Mouse (Mus musculus) forebrain, embryonic 14.5 days (tissue): ENCODE data around the gene Als2cr12. TPM values are rescaled to one million over a fixed set of nuclear protein-coding genes. Genes with fewer than 3 reads are reported as not detected.
"Not testable (repeated sequence)": the region's sequence is repeated elsewhere in the genome, so short reads cannot be mapped to it uniquely, and the experiment has no call there.

ENCODE experiments used
- ATAC-seq: fragments of 200-750 bp; cut with Nextera tagmentation; 2 replicates; pipeline ENCODE4 v1.8.0; 2017; ENCODE audit warnings: mild to moderate bottlenecking, moderate library complexity
- DNase-seq: peaks from one replicate; pipeline ENCODE4 v3.0.0-alpha.2; 2015; ENCODE audit warnings: low spot score
- H3K27ac ChIP-seq: fragments of 300-500 bp; sonication (generic); 2 replicates; pipeline ENCODE4 v1.5.1; 2014; ENCODE audit warnings: low read depth, mild to moderate bottlenecking, control low read depth, low read length, moderate library complexity
- H3K27me3 ChIP-seq: fragments of 300-500 bp; sonication (generic); replicated peaks from 2 replicates; pipeline ENCODE4 v1.6.1; 2014; ENCODE audit warnings: low read length, control low read depth, mixed read lengths; ENCODE audit not compliant: control insufficient read depth, insufficient read depth
- H3K36me3 ChIP-seq: fragments of 300-500 bp; sonication (generic); 2 replicates; pipeline ENCODE4 v1.6.1; 2014; ENCODE audit warnings: low read length, control low read depth; ENCODE audit not compliant: control insufficient read depth, insufficient read depth
- H3K4me1 ChIP-seq: fragments of 300-500 bp; sonication (generic); 2 replicates; pipeline ENCODE4 v1.6.1; 2014; ENCODE audit warnings: antibody characterized with exemption, low read length, control low read depth; ENCODE audit not compliant: control insufficient read depth, insufficient read depth
- H3K4me2 ChIP-seq: fragments of 300-500 bp; sonication (generic); 2 replicates; pipeline ENCODE4 v1.6.1; 2014; ENCODE audit warnings: mild to moderate bottlenecking, control low read depth, low read length
- H3K4me3 ChIP-seq: fragments of 300-500 bp; sonication (generic); 2 replicates; pipeline ENCODE4 v1.5.1; 2014; ENCODE audit warnings: low read depth, low read length, control low read depth
- H3K9ac ChIP-seq: fragments of 300-500 bp; sonication (generic); 2 replicates; pipeline ENCODE4 v1.6.1; 2014; ENCODE audit warnings: mild to moderate bottlenecking, low read length, control low read depth, moderate library complexity
- H3K9me3 ChIP-seq: fragments of 300-500 bp; sonication (generic); replicated peaks from 2 replicates; pipeline ENCODE4 v1.6.1; 2016; ENCODE audit warnings: low read length, control low read depth, mixed read lengths; ENCODE audit not compliant: control insufficient read depth
- WGBS: fragments of 180-500 bp; shearing (Covaris S2); extraction: QIAGEN DNeasy Blood & Tissue Kit; methylation state at CpG from one replicate; pipeline ENCODE4 v1.1.7; 2014; 5-methylcytosine and 5-hydroxymethylcytosine counted together
- polyA plus RNA-seq: library from polyadenylated mRNA; unstranded; fragments of >200 nt; fragmentation: Nextera tagmentation; extraction: Ambion mirVana; gene quantifications from 2 replicates; pipeline ENCODE4 v1.2.1, GENCODE M21; 2014

Als2cr12 gene
- polyA plus RNA-seq, 1 experiment from 2014 or later: not detected

DNA sequence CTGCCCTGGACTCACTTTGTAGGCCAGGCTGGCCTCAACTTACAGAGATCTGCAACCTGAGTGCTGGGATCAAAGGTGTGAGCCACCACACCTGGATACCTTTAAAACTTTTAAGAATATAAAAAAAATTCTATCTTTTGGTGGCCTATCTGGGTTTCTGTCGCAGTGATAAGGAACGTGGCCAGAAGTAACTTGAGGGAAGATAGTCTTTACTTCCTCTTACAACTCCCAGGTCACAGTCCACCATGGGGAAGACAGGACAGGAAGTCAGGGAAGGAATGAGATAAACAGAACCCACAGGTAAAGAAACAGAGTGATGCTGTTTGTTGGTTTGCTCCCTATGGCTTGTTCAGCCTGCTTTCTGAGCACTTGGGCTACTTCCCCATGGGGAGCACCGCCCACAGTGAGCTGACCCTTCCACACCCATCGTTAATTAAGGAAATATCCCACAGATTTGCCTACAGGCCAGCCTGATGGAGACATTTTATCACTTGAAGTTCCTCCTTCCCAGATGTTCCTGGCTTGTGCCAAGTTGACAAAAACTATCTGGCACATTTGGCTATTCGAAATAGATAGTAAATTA lies 4.9 kb upstream of the Als2cr12 start:
- not testable (repeated sequence) for H3K9ac ChIP-seq, H3K4me1 ChIP-seq, DNase-seq, H3K27ac ChIP-seq, H3K27me3 ChIP-seq, H3K4me3 ChIP-seq, H3K9me3 ChIP-seq, H3K36me3 ChIP-seq, ATAC-seq, H3K4me2 ChIP-seq
- WGBS: 78% methylated on average over 4 of the region's 5 CpGs

- no peak overlapping the region for H3K27ac ChIP-seq
- no peaks in the 10 kb centered on the region for H3K36me3 ChIP-seq
- no peak overlapping the region for H3K4me3 ChIP-seq
- 71% methylated on average over 3 of the region's 3 CpGs for WGBS
- ATAC-seq (no peak), DNase-seq (no peak)
- H3K9ac ChIP-seq: no peak overlapping the region
- H3K4me1 ChIP-seq: no peaks in the 10 kb centered on the region
- no peak overlapping the region for H3K4me2 ChIP-seq
- H3K9me3 ChIP-seq: no peaks in the 10 kb centered on the region
- H3K27me3 ChIP-seq: no peaks in the 10 kb centered on the region
Measured at GRCm38 (mm10) chr1:58699988-58700387, 4.2 kb upstream of the Als2cr12 start.

- no peak for ATAC-seq
- no peaks in the 10 kb centered on the region for H3K27me3 ChIP-seq
- 81% methylated on average over 4 of the region's 4 CpGs for WGBS
Measured at GRCm38 (mm10) chr1:58698781-58699180, 3.0 kb upstream of the Als2cr12 start.

GRCm38 (mm10) chr1:58697607-58698006 lies 1.8 kb upstream of the Als2cr12 start:
- not testable (repeated sequence) for H3K4me1 ChIP-seq, H3K36me3 ChIP-seq, H3K9me3 ChIP-seq, H3K27me3 ChIP-seq, H3K4me3 ChIP-seq, H3K27ac ChIP-seq, H3K4me2 ChIP-seq, ATAC-seq, H3K9ac ChIP-seq
- DNase-seq: peak; percentile 15
- WGBS: 58% methylated on average over 1 of the region's 1 CpGs

More at GRCm38 (mm10) chr1:58698781-58699180, 3.0 kb upstream of the Als2cr12 start:
- Histone ChIP-seq H3K4me2 (no peak overlapping the region), H3K4me3 (no peak overlapping the region), H3K27ac (no peak overlapping the region), H3K4me1 (no peaks in the 10 kb centered on the region), H3K9ac (no peak overlapping the region), H3K9me3 (no peaks in the 10 kb centered on the region), H3K36me3 (no peaks in the 10 kb centered on the region)
- no peak for DNase-seq

GRCm38 (mm10) chr1:58693696-58694095 lies 2.1 kb downstream of the Als2cr12 start:
- no peaks in the 10 kb centered on the region for H3K4me1 ChIP-seq
- ATAC-seq (no peak), DNase-seq (no peak)
- H3K9me3 ChIP-seq: no peaks in the 10 kb centered on the region
- no peak overlapping the region for H3K9ac ChIP-seq
- H3K27me3 ChIP-seq: no peaks in the 10 kb centered on the region
- H3K4me2 ChIP-seq: no peak overlapping the region
- no peak overlapping the region for H3K27ac ChIP-seq
- WGBS: 75% methylated on average over 1 of the region's 1 CpGs
- H3K36me3 ChIP-seq: no peaks in the 10 kb centered on the region
- no peak overlapping the region for H3K4me3 ChIP-seq

DNA sequence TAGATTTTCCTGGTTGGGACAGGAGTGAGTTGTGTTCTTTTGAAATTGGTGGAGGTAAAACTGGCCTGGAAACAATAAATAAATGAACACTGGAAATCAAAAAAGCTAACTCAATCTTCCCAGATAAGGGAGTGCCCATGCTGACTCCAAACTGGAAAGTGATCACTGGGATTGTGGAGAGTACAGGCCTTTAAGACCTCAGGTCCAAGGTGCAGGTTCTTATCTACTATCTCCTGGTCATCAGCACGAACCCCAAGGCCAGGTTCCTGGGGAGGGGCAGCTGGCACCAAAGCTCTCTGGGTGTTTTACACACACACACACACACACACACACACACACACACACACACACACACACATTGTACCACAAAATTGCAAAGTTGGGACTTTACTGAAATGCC lies 4.1 kb downstream of the Als2cr12 start:
- not testable (repeated sequence) for H3K9me3 ChIP-seq, H3K4me1 ChIP-seq, H3K4me2 ChIP-seq, H3K36me3 ChIP-seq, ATAC-seq, H3K9ac ChIP-seq, H3K27me3 ChIP-seq, DNase-seq, H3K4me3 ChIP-seq, H3K27ac ChIP-seq
- 61% methylated on average over 1 of the region's 1 CpGs for WGBS

DNA sequence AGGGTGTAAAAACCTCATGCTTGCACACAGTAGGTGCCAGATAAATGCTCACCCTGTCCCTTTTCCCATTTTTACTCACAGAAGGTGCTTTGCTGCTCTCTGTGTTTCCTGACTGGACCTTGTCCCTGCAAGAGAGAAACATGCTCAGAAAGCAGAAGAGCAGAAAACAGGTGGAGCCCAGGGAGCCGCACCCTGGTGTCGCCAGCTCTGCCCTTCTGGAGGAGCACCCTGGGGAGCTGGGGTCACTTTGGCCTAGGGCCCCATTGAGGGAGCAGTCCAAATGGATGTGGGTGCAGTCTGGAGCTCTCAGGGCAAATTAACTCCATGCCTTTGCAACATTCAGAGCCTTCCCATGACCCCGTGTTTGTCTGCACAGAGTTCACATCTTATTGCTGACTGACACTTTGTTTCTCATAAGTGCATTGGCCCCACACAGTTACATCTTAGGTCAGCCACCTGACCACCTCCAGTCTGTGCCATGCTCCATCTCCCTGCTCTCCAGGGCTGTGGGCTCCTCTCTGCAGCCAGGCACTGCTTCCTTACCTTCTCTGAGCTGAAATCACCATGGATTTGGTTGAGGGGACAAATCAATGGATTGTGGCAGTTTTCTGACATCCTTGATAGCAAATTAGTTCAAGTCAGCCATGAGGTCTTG lies 4.8 kb downstream of the Als2cr12 start:
- H3K4me1 ChIP-seq, H3K27me3 ChIP-seq, H3K9ac ChIP-seq, DNase-seq, H3K4me3 ChIP-seq, H3K36me3 ChIP-seq, ATAC-seq, H3K9me3 ChIP-seq, H3K27ac ChIP-seq, H3K4me2 ChIP-seq: not testable (repeated sequence)
- WGBS: 68% methylated on average over 2 of the region's 3 CpGs

- no peaks in the 10 kb centered on the region for H3K27me3 ChIP-seq
- WGBS: 72% methylated on average over 6 of the region's 6 CpGs
- H3K27ac ChIP-seq: no peak overlapping the region
- DNase-seq (no peak), ATAC-seq (no peak)
- H3K4me2 ChIP-seq: no peak overlapping the region
- no peaks in the 10 kb centered on the region for H3K9me3 ChIP-seq
- no peak overlapping the region for H3K4me3 ChIP-seq
- H3K4me1 ChIP-seq: no peaks in the 10 kb centered on the region
- H3K9ac ChIP-seq: no peak overlapping the region
- no peaks in the 10 kb centered on the region for H3K36me3 ChIP-seq
Measured at GRCm38 (mm10) chr1:58690006-58690744, 5.6 kb downstream of the Als2cr12 start.

- no peak overlapping the region for H3K27ac ChIP-seq
- H3K4me1 ChIP-seq: no peaks in the 10 kb centered on the region
- ATAC-seq: no peak
- H3K9ac ChIP-seq: no peak overlapping the region
- H3K36me3 ChIP-seq: no peaks in the 10 kb centered on the region
- WGBS: 83% methylated on average over 1 of the region's 1 CpGs
- no peaks in the 10 kb centered on the region for H3K27me3 ChIP-seq
- no peak overlapping the region for H3K4me2 ChIP-seq
- H3K9me3 ChIP-seq: no peaks in the 10 kb centered on the region
- H3K4me3 ChIP-seq: no peak overlapping the region
- no peak for DNase-seq
Measured at GRCm38 (mm10) chr1:58689426-58689825, 6.4 kb downstream of the Als2cr12 start.
